Mouse (Mus musculus) G1E (cell line): ENCODE results near the gene Gpsm3. TPM values are rescaled to one million over a fixed set of nuclear protein-coding genes. Genes with fewer than 3 reads are reported as not detected.

Source experiments
- ATAC-seq: 2 replicates; pipeline ENCODE4 v1.8.0; 2016; ENCODE audit warnings: mild to moderate bottlenecking; ENCODE audit not compliant: insufficient number of reproducible peaks, poor library complexity, low FRiP score, severe bottlenecking; ENCODE audit errors: extremely low read depth
- DNase-seq: peaks from one replicate; pipeline ENCODE4 v3.0.0; 2012; ENCODE audit warnings: low spot score
- H3K27me3 ChIP-seq: 2 replicates; pipeline ENCODE4 v1.6.1; 2012; ENCODE audit warnings: mild to moderate bottlenecking, low read length, inconsistent platforms; ENCODE audit not compliant: insufficient read depth
- H3K36me3 ChIP-seq: replicated peaks from 2 replicates; pipeline ENCODE3; 2012; ENCODE audit warnings: mild to moderate bottlenecking, inconsistent platforms
- H3K4me1 ChIP-seq: 2 replicates; pipeline ENCODE4 v1.6.1; 2012; ENCODE audit warnings: low read depth, low read length, inconsistent platforms, mixed read lengths; ENCODE audit not compliant: insufficient read depth
- H3K4me3 ChIP-seq: 2 replicates; pipeline ENCODE4 v1.5.1; 2012; ENCODE audit warnings: low read depth, mild to moderate bottlenecking, inconsistent platforms, low read length, moderate library complexity, mixed read lengths
- H3K9me3 ChIP-seq: replicated peaks from 2 replicates; pipeline ENCODE4 v1.6.1; 2012; ENCODE audit warnings: inconsistent platforms
- CTCF ChIP-seq: IDR thresholded peaks from 2 replicates; pipeline ENCODE4 v1.5.1; 2012; ENCODE audit warnings: low read depth, low read length, inconsistent platforms, mixed read lengths
- GATA1 ChIP-seq: IDR thresholded peaks from 2 replicates; pipeline ENCODE4 v1.6.1; 2012; ENCODE audit warnings: borderline replicate concordance, low read length, inconsistent platforms, mixed read lengths
- GATA2 ChIP-seq: IDR thresholded peaks from 2 replicates; pipeline ENCODE4 v1.6.1; 2012; ENCODE audit warnings: low read depth, low read length, inconsistent platforms, borderline replicate concordance
- POLR2AphosphoS5 ChIP-seq: IDR thresholded peaks from 2 replicates; pipeline ENCODE4 v1.6.1; 2012; ENCODE audit warnings: low read depth, low read length, inconsistent platforms; ENCODE audit not compliant: insufficient replicate concordance
- TAL1 ChIP-seq: conservative IDR thresholded peaks from 2 replicates; pipeline ENCODE4 v1.6.1; 2012; ENCODE audit warnings: low read depth, low read length, inconsistent platforms, mixed read lengths
- polyA plus RNA-seq: library from polyadenylated mRNA; stranded (reverse); fragments of >175 nt; gene quantifications from 2 replicates; pipeline ENCODE4 v1.2.3, GENCODE M21; 2012
- total RNA-seq, 2 experiments: library from RNA; stranded (forward) in 1 of 2; stranded (reverse) in 1 of 2; fragments of 200-1000 nt in 1 of 2; fragments of >200 nt in 1 of 2; fragmentation: Nextera tagmentation in 1 of 2; gene quantifications; 2 replicates each; pipeline ENCODE4 v1.2.3; 2014 to 2017

Gpsm3 gene
- total and polyA plus RNA-seq, 3 experiments: 43.2 to 399 (median 99.5) TPM

GRCm38 (mm10) chr17:34604511-34605237, 15.1 kb downstream of the Gpsm3 start:
- TF ChIP-seq GATA2: no peak
- peak; percentile 34; the same call in 1 of the 2 replicates for TF ChIP-seq POLR2AphosphoS5
- Histone ChIP-seq H3K4me1 (peaks cover 78% of the 10 kb centered on the region), H3K36me3 (peaks cover 56% of the 10 kb centered on the region), H3K4me3 (peak overlapping the region; percentile 94), H3K27me3 (no peaks in the 10 kb centered on the region), H3K9me3 (no peaks in the 10 kb centered on the region)
- no peak for ATAC-seq
- no peak for DNase-seq

GRCm38 (mm10) chr17:34605609-34606008, 16.0 kb downstream of the Gpsm3 start:
- ATAC-seq: peak; percentile 25; the same call in 1 of the 2 replicates
- Histone ChIP-seq H3K4me3 (peak overlapping the region; percentile 94), H3K36me3 (peaks cover 56% of the 10 kb centered on the region), H3K9me3 (no peaks in the 10 kb centered on the region), H3K27me3 (no peaks in the 10 kb centered on the region), H3K4me1 (peaks cover 78% of the 10 kb centered on the region)
- peak; percentile 98 for DNase-seq
- no peak for TF ChIP-seq CTCF
- TF ChIP-seq GATA1: no peak
- no peak for TF ChIP-seq GATA2
- TF ChIP-seq TAL1: no peak
- TF ChIP-seq POLR2AphosphoS5: no peak

- DNase-seq (no peak), ATAC-seq (no peak)
- peak overlapping the region; percentile 94 for H3K4me3 ChIP-seq
- peaks cover 81% of the 10 kb centered on the region for H3K4me1 ChIP-seq
- no peak for TF ChIP-seq CTCF
- no peak for TF ChIP-seq GATA1
- TF ChIP-seq GATA2: no peak
- no peak for TF ChIP-seq POLR2AphosphoS5
- TF ChIP-seq TAL1: no peak
- H3K36me3 ChIP-seq: peaks cover 56% of the 10 kb centered on the region
- H3K27me3 ChIP-seq: no peaks in the 10 kb centered on the region
- no peaks in the 10 kb centered on the region for H3K9me3 ChIP-seq
Observed at GRCm38 (mm10) chr17:34606186-34607039, 16.8 kb downstream of the Gpsm3 start.

- H3K27me3 ChIP-seq: no peaks in the 10 kb centered on the region
- no peak overlapping the region; the same call in 1 of the 2 replicates for H3K4me3 ChIP-seq
- peaks cover 63% of the 10 kb centered on the region for H3K36me3 ChIP-seq
- no peaks in the 10 kb centered on the region for H3K9me3 ChIP-seq
- TF ChIP-seq CTCF (no peak), GATA1 (no peak), TAL1 (no peak), GATA2 (no peak), POLR2AphosphoS5 (no peak)
- H3K4me1 ChIP-seq: peaks cover 82% of the 10 kb centered on the region
- ATAC-seq (no peak), DNase-seq (no peak)
Observed at GRCm38 (mm10) chr17:34607997-34608396, 18.4 kb downstream of the Gpsm3 start.

- TF ChIP-seq CTCF (no peak), GATA2 (no peak), TAL1 (no peak), POLR2AphosphoS5 (no peak), GATA1 (no peak)
- Histone ChIP-seq H3K4me3 (peak overlapping the region; percentile 6; the same call in 1 of the 2 replicates), H3K9me3 (no peaks in the 10 kb centered on the region), H3K36me3 (peaks cover 91% of the 10 kb centered on the region), H3K4me1 (peaks cover 99% of the 10 kb centered on the region), H3K27me3 (no peaks in the 10 kb centered on the region)
- no peak for DNase-seq
- no peak for ATAC-seq
Observed at GRCm38 (mm10) chr17:34611050-34611449, 21.4 kb downstream of the Gpsm3 start.

- ATAC-seq: peak; percentile 19; the same call in 1 of the 2 replicates
- H3K4me1 ChIP-seq: peaks cover 83% of the 10 kb centered on the region
- H3K27me3 ChIP-seq: no peaks in the 10 kb centered on the region
- TF ChIP-seq GATA1 (no peak), TAL1 (peak; percentile 94)
- H3K36me3 ChIP-seq: peaks cover 92% of the 10 kb centered on the region
- peak; percentile 48 for DNase-seq
- H3K9me3 ChIP-seq: no peaks in the 10 kb centered on the region
- H3K4me3 ChIP-seq: peak overlapping the region; percentile 62; the same call in 1 of the 2 replicates
Observed at GRCm38 (mm10) chr17:34613054-34613645, 23.5 kb downstream of the Gpsm3 start.
